Mouse (Mus musculus): ENCODE measurements at regions not wholly inside any gene's neighbourhood (a gene's known extent, or its start where the extent isn't known, plus 50 kb on each side); places are given as distances from the start of the nearest gene placed in this dataset.

GRCm38 (mm10) chr15:59171120-59171519 is 282.0 kb downstream of the Gm49356 start:
- no peak for DNase-seq (ENCODE audit: low spot score)

- no peak for DNase-seq (ENCODE audit: low spot score)
These were observed 284.6 kb downstream of the Gm49356 start for GRCm38 (mm10) chr15:59173452-59174245.

- no peak for DNase-seq (ENCODE audit: low spot score)
These were observed 285.2 kb downstream of the Gm49356 start for GRCm38 (mm10) chr15:59174246-59174751.

DNA sequence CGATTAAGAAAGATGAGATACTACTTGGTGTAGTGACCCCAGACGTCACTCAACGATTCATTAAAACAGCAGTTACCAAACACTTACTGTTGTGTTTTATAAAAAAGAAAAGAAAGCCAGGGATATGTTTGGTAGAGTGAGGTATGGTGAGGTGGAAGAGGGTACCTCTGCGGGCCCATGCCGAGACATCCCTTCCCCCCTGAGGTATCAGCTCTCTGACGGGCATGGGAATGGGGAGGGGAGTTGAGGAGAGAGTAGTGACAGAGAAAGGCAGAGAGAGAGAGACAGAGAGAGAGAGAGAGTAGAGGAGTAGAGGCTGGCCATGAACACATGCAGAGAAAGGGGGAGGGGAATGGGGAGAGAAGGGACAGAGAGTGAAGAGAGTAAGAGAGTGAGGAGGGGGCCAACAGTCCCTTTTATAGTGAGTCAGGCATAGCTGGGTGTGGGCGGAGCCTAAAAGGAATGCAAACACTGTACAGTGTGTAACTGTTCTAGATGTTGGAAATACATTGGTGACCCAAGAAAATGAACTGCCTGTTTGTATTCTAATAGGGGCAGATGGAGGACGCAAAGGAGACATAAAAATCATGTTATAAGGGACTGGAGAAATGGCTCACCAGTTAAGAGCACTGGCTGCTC is 285.9 kb downstream of the Gm49356 start:
- DNase-seq (ENCODE audit: low spot score) = no peak

DNA sequence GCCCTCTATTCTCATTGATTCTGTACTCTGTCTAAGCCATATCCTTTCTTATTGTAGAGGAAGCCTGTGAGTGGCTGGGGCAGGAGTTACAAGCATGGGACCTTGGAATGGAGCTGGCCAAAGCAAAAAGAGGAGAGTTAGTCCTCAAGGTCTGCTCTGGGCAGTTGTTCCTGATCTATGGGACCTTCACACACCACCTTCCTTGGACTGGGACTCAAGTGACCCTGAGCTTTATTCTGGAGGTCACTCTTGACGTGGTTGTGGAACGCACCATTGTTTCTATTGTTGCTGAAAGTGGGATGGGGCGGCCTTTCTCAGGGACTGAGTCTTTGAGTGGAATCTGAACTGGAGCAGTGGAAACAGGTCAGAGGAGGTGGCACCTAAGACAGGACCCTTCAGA is 291.0 kb downstream of the Gm49356 start:
- DNase-seq (ENCODE audit: low spot score) = no peak

GRCm38 (mm10) chr15:59184461-59184860 is 295.4 kb downstream of the Gm49356 start:
- no peak for DNase-seq (ENCODE audit: low spot score)

DNA sequence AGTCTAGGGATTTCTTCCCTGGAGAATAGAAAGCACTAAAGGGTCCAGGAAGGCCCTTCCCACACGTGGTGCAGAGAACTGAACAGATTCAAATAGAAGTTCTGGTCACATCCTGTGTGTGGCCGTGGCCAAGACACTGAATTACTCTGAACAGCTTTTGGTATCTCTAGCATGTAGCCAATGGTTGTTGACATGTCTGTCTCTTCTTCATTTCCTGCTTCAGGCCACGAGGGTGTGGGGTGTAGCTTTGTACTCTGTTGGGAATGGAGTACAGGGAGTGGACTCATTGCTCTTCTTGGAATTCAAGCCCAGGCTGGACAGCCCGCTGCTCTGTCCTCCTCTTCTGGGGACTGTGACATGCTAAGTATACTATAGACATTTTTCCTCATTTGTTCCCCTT is 298.5 kb downstream of the Gm49356 start:
- no peak for DNase-seq (ENCODE audit: low spot score)

- no peak for DNase-seq (ENCODE audit: low spot score)
These were observed 299.3 kb downstream of the Gm49356 start for GRCm38 (mm10) chr15:59188371-59188770.

DNA sequence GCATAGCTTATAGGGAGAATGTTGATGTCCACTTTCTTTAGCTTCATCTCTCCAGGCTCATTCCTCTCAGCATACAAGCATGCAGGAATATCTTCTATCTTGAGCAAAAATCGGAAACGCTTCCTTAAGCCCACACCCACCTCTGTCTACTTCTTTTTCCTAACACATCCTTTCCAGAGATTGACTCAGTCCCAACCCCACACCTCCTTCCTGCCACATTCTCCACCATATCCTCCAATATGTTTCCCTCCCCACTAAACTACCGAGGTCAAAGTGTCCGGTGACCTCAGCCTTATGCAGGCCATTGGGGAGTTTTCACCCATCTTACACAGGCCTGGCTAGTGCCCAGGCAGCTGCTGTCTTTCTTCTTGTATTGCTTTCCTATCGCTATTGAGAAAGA is 301.4 kb downstream of the Gm49356 start:
- no peak for DNase-seq (ENCODE audit: low spot score)

- no peak for DNase-seq (ENCODE audit: low spot score)
These were observed 305.3 kb downstream of the Gm49356 start for GRCm38 (mm10) chr15:59194421-59194820.

DNA sequence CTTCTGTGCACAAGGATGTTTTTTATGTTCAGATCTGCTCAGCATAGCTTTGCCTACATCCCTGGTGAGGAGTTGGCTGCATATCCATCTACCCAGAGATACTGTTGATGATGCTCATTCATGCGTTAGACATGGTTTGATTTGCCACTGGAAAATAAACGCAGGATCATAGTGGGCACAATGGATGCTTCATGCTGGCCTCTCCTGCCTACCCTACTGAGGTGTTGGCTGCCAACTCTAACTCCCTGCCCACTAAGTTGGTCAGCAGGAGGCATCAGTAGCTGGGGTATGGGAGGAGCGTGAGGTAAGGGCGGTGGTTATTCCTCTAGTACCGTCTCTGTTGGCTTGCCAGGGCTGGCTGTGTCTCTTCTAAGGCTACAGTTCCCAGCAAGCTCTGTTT is 307.3 kb downstream of the Gm49356 start:
- no peak for DNase-seq (ENCODE audit: low spot score)

- DNase-seq (ENCODE audit: low spot score) = peak; percentile 16
These were observed 308.6 kb downstream of the Gm49356 start for GRCm38 (mm10) chr15:59197455-59198391.

GRCm38 (mm10) chr15:59201386-59201785 is 312.3 kb downstream of the Gm49356 start:
- no peak for DNase-seq (ENCODE audit: low spot score)

DNA sequence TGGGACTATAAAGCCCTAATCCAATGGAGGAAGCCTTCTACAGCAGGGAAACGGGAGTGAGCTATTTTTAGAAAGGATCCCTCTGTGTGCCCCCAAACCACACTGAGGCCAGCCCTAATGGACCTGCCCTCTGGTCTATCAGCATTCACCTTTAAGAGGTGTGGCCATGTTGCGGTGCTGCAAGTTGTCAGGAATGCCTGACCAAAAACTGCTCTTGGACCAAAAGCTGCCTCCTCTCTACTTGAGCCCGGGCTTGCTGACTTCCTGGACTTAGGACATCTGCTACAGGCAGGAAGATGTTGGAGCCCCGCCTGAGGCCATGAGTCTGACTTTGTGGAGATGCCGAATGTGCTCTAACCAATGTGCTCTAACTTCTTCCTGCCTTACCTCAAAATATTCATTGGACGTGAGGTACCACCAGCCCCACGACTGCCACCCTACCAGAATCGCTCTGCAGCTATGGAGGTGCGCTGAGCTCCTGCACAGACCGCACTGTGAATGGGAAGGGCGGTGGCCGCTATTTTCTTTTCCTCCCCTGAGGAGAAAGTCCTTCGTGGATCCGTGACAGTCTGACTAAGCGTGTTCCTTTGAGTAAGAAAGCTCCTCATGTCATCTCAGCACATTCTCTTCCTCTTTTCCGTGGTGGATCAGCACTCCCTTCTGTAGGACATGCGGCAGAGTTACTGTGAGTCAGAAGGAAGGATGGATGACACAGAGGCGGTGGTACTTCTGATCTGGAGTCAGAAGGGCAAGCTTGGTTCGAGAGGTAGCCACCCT is 313.0 kb downstream of the Gm49356 start:
- DNase-seq (ENCODE audit: low spot score) = no peak

- DNase-seq (ENCODE audit: low spot score) = no peak
These were observed 314.2 kb downstream of the Gm49356 start for GRCm38 (mm10) chr15:59203097-59203849.

DNA sequence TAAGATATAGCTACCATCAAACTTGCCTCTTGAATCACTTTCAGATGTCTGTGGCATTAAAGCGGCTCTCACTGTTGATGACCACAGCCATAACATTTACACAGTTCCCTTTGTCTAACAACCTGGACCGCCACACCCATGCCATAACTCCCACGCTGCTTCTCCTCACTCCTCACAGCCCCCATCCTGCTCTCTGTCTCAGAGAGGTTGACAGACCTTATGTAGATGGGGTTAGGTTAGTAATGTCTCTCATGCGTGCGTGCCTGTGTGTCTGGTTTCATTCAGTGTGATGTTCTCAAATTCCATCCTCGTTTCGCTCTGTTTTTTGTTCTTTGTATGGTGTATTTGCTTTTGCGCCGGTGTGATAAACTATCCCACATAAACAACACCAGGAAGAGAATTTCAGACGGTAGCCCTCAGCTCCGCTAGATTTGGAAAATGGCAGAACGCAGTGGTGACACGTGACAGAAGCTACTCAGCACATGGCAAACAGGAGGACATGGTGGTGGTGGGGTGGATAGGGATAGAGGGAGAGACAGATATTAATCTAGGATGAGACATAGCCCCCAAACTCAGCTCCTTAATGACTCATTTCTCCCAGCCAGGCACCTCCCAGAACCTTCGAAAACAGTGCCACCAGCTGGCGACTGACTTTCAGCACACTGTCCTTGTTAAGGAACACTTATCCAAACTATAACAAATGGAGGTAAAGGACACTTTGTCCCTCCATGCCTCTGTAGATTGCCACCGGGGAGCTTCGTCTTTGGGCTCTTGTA is 314.9 kb downstream of the Gm49356 start:
- DNase-seq (ENCODE audit: low spot score) = no peak

DNA sequence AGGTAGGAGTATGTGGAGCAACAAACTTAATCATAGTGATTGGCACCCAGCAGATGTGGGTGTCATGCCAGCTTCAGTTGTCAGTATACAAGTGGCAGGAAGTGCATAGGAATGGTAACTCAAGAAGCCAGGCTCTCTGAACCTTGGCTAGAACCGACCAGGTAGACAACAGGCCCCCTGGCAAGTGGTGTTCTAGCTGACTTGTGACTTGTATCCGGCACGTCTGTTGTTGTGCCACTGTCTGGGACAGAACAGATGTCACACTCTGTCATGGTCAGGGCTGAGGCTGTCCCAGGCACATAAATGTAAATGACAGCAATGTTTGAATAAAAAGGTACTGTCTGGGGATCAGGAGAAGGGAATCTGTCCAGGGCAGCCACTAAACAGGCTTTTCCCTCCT is 316.0 kb downstream of the Gm49356 start:
- no peak for DNase-seq (ENCODE audit: low spot score)

- no peak for DNase-seq (ENCODE audit: low spot score)
These were observed 316.4 kb downstream of the Gm49356 start for GRCm38 (mm10) chr15:59205544-59205943.

- no peak for DNase-seq (ENCODE audit: low spot score)
These were observed 317.5 kb downstream of the Gm49356 start for GRCm38 (mm10) chr15:59206636-59207035.

- DNase-seq (ENCODE audit: low spot score) = no peak
These were observed 318.9 kb downstream of the Gm49356 start for GRCm38 (mm10) chr15:59207976-59208375.

All from urinary bladder, postnatal 25 days (tissue).